Mouse (Mus musculus) forebrain, embryonic 11.5 days (tissue): ENCODE results near the gene Pls1. TPM values are rescaled to one million over a fixed set of nuclear protein-coding genes. Genes with fewer than 3 reads are reported as not detected.

ENCODE experiments used
- ATAC-seq: fragments of 200-750 bp; cut with Nextera tagmentation; replicated peaks from 2 replicates; pipeline ENCODE4 v1.8.0; 2017; ENCODE audit warnings: moderate TSS enrichment; ENCODE audit not compliant: low FRiP score
- DNase-seq: peaks from one replicate; pipeline ENCODE4 v3.0.0-alpha.2; 2017; ENCODE audit warnings: low spot score
- H3K27ac ChIP-seq: fragments of 300-500 bp; sonication (generic); 2 replicates; pipeline ENCODE4 v1.5.1; 2014; ENCODE audit warnings: low read depth, low read length
- H3K27me3 ChIP-seq: fragments of 300-500 bp; sonication (generic); 2 replicates; pipeline ENCODE4 v1.6.1; 2014; ENCODE audit warnings: mild to moderate bottlenecking, low read length, mixed read lengths; ENCODE audit not compliant: control insufficient read depth, insufficient read depth
- H3K36me3 ChIP-seq: fragments of 300-500 bp; sonication (generic); 2 replicates; pipeline ENCODE4 v1.6.1; 2014; ENCODE audit warnings: mild to moderate bottlenecking, low read length, moderate library complexity, mixed read lengths; ENCODE audit not compliant: control insufficient read depth, insufficient read depth
- H3K4me1 ChIP-seq: fragments of 300-500 bp; sonication (generic); replicated peaks from 2 replicates; pipeline ENCODE4 v1.6.1; 2014; ENCODE audit warnings: low read length, mixed read lengths; ENCODE audit not compliant: control insufficient read depth, insufficient read depth
- H3K4me2 ChIP-seq: fragments of 300-500 bp; sonication (generic); 2 replicates; pipeline ENCODE4 v1.6.1; 2014; ENCODE audit warnings: low read depth, mild to moderate bottlenecking, low read length, moderate library complexity, mixed read lengths; ENCODE audit not compliant: severe bottlenecking
- H3K4me3 ChIP-seq: fragments of 300-500 bp; sonication (generic); 2 replicates; pipeline ENCODE4 v1.5.1; 2014; ENCODE audit warnings: low read depth, low read length
- H3K9ac ChIP-seq: fragments of 300-500 bp; sonication (generic); 2 replicates; pipeline ENCODE4 v1.6.1; 2014; ENCODE audit warnings: low read length
- H3K9me3 ChIP-seq: fragments of 300-500 bp; sonication (generic); 2 replicates; pipeline ENCODE4 v1.6.1; 2016; ENCODE audit warnings: low read length, mixed read lengths; ENCODE audit not compliant: control insufficient read depth
- WGBS: fragments of 180-500 bp; shearing (Covaris S2); extraction: QIAGEN DNeasy Blood & Tissue Kit; methylation state at CpG from one replicate; pipeline ENCODE4 v1.1.7; 2014; 5-methylcytosine and 5-hydroxymethylcytosine counted together
- polyA plus RNA-seq: library from polyadenylated mRNA; unstranded; fragments of >200 nt; fragmentation: Nextera tagmentation; extraction: Ambion mirVana; gene quantifications from 2 replicates; pipeline ENCODE4 v1.2.1, GENCODE M21; 2014

The Pls1 gene
- 5.1 and 5.6 TPM in 2 replicates for polyA plus RNA-seq

DNA sequence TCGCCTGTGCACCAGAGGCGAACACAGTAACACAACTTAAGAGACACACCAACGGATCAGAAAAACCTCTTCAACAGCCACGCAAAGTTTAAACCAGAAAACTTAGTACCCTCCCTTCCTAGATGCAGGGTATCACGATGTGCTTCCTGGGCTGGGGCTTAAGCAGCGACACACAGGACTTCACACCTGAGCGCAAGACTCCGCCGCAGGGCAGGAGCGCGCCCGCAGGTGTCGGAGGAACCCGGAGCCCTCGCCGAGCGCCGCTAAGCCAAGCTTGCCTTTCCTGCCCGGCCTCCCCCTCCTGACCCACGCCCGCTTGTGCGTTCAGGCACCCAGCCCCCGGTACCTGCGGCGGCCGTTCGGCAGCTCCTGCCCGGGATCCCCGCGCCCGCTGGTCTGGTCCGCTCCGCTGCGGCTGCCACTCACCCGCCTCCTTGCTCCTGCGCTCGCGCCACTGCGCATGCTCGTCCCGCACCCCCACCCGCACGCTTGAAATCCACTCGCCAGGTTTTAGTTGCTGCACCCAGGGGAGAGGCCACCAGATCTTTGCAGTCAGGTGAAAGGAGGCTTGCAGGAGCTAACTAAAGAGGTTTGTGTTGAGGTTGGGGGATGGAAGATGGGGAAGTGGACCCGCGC is at the start of gene Pls1:
Gene Pls1 (minus strand): TSS at position 487 of the 636 bp plus-strand sequence.
- H3K9me3 ChIP-seq, result no peaks in the 10 kb centered on the region
- H3K27me3 ChIP-seq, result peaks cover 4% of the 10 kb centered on the region
- under 1% methylated on average over 46 of the region's 46 CpGs for WGBS
- ATAC-seq, result peak; percentile 94
- H3K4me2 ChIP-seq, result peak within 1 kb of the TSS; percentile 91
- H3K36me3 ChIP-seq, result no peaks in the 10 kb centered on the region
- H3K4me3 ChIP-seq, result peak within 1 kb of the TSS; percentile 57
- DNase-seq, result peak; percentile 95
- H3K9ac ChIP-seq, result peak within 1 kb of the TSS; percentile 59
- no peak within 1 kb of the TSS for H3K27ac ChIP-seq
- H3K4me1 ChIP-seq, result no peaks in the 10 kb centered on the region

DNA sequence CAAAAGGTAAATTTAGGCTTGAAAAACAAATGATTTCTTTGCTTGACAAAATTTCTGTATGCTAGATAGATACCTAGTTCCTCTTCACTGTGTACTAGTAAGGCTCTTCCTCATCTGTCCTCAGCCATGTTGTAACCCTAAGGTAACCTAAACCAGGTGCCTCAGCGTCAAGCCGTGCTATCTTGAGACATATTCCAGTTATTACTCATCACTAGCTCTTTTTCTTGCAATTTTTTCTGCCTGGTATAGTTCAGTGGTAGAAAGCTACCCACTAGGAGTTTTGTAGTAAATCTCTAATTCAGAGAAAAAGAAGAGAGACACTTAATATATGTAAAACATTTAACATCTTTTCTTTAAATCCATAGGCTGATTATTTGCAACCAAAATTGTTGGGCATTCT is 37.6 kb upstream of the Pls1 start:
- no peak for DNase-seq
- H3K36me3 ChIP-seq, result peaks cover 5% of the 10 kb centered on the region

DNA sequence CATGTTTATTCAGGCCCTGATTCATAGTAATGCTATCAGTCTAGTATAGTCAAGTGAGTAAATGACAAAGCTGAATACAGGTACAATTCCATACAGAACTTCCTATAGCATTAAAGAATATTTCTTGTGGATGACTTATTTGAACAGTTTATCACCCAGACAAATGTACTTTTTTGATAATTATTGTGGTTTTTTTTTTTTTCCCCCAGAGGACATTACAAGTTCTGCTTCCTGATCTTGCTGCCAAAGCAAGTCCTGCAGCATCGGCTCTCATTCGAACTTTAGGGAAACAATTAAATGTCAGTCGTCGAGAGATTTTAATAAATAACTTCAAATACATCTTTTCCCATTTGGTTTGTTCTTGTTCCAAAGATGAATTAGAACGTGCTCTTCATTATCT is 33.1 kb upstream of the Pls1 start:
- ATAC-seq (no peak), DNase-seq (no peak)
- no peaks in the 10 kb centered on the region for H3K9me3 ChIP-seq
- 91% methylated on average over 5 of the region's 5 CpGs for WGBS
- H3K4me3 ChIP-seq, result no peak overlapping the region
- H3K27me3 ChIP-seq, result no peaks in the 10 kb centered on the region
- H3K36me3 ChIP-seq, result no peaks in the 10 kb centered on the region
- H3K4me1 ChIP-seq, result no peaks in the 10 kb centered on the region
- H3K27ac ChIP-seq, result no peak overlapping the region
- no peak overlapping the region for H3K4me2 ChIP-seq
- no peak overlapping the region for H3K9ac ChIP-seq

More for the DNA sequence above, 37.6 kb upstream of the Pls1 start:
- Histone ChIP-seq H3K4me1 (no peaks in the 10 kb centered on the region), H3K9ac (no peak overlapping the region), H3K27me3 (no peaks in the 10 kb centered on the region), H3K4me3 (no peak overlapping the region), H3K4me2 (no peak overlapping the region), H3K27ac (no peak overlapping the region), H3K9me3 (no peaks in the 10 kb centered on the region)
- WGBS, result 89% methylated on average over 2 of the region's 2 CpGs
- no peak for ATAC-seq

DNA sequence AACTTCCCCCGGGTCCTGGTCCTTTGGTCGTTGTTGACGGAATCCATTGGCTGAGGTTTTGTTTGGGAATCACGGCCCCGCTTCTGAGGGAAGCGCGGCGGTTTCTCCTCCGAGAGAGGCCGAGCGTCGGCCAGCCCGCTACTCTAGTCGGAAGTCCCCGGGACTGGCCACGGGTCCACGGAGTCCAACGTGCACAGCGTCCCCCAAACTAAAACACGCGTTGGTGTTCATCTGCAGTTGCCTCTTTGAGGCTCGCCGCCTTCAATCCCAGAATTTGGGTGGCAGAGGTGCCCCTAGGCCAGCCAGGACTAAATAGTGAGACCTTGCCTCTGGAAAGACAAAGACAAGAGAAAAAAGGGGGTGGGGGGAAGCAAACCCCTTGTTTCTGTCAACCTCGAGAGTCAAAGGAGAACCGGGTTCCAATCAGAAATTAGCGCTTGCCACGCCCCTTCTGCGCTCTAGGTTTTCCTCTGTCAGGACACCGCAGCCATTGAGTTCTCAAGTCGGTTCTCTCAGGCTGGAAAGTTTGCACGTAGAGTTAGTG is 13.0 kb upstream of the Pls1 start:
- Histone ChIP-seq H3K9ac (peak overlapping the region; percentile 75), H3K9me3 (no peaks in the 10 kb centered on the region), H3K27ac (peak overlapping the region; percentile 58; the same call in 1 of the 2 replicates), H3K4me3 (peak overlapping the region; percentile 85), H3K27me3 (no peaks in the 10 kb centered on the region), H3K36me3 (no peaks in the 10 kb centered on the region), H3K4me1 (no peaks in the 10 kb centered on the region), H3K4me2 (peak overlapping the region; percentile 86)
- WGBS, result under 1% methylated on average over 31 of the region's 31 CpGs
- ATAC-seq, result peak; percentile 43
- peak; percentile 74 for DNase-seq

DNA sequence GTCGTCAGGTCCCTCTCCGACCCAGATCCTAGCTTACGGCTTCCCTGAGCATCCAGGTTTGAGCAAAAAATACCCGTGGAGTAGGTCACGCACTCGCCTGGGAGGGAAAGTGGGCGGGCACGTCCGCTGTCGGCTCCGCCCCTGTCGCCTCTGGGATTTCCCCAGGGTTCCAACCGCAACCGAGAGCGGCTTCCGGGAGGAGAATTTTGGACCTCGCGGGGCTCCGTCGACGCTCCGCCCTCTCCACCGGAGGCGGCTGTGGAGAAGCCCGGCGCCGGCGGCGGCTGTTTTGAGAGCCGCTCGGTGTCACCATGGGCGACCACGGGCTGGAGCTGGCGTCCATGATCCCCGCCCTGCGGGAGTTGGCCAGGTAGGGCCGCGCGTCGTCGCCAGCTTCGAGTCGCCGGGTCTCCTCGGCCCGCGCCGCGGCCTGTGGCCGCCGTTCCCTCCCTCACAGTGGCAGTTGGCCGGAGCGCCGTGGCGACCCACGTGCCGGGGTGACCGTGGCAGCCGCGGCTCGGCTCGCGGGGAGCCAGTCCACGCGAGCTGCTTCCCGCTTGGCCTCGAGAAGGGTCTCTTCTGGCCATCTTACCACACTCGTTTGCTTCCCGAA is 12.4 kb upstream of the Pls1 start, which contains the start of gene Atr:
Gene Atr (plus strand): TSS at position 184 of the 613 bp plus-strand sequence.
- Histone ChIP-seq H3K9me3 (no peaks in the 10 kb centered on the region), H3K27ac (peak within 1 kb of the TSS; percentile 58; the same call in 1 of the 2 replicates), H3K9ac (peak within 1 kb of the TSS; percentile 75), H3K4me3 (peak within 1 kb of the TSS; percentile 85), H3K4me1 (no peaks in the 10 kb centered on the region), H3K27me3 (no peaks in the 10 kb centered on the region), H3K36me3 (no peaks in the 10 kb centered on the region), H3K4me2 (peak within 1 kb of the TSS; percentile 86)
- ATAC-seq (peak; percentile 93), DNase-seq (peak; percentile 96)
- under 1% methylated on average over 69 of the region's 69 CpGs for WGBS

DNA sequence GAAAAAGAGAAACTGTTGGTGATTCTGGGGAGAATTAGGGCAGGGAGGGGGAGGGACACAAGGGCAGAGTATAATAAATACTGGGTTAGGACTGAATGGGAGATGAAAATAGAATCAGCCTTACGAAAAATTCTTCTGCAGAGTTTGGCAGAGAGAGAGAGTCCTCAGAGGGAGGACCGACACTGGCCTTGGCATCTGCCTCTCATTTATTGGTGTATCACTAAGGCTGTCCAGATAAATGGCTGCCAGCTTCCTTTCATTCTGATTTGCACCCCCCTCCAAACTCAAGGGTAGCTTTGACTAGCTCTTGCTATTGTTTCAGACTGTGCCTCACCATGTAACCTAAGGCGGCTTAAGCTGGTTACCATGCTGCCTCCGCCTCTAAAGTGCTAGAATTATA is 10.9 kb upstream of the Pls1 start:
- no peaks in the 10 kb centered on the region for H3K36me3 ChIP-seq
- H3K9me3 ChIP-seq, result no peaks in the 10 kb centered on the region
- no peak overlapping the region for H3K27ac ChIP-seq
- H3K4me2 ChIP-seq, result no peak overlapping the region
- ATAC-seq, result no peak
- no peak overlapping the region for H3K4me3 ChIP-seq
- no peaks in the 10 kb centered on the region for H3K4me1 ChIP-seq
- DNase-seq, result no peak
- H3K27me3 ChIP-seq, result no peaks in the 10 kb centered on the region
- WGBS, result 91% methylated on average over 4 of the region's 4 CpGs
- no peak overlapping the region for H3K9ac ChIP-seq

DNA sequence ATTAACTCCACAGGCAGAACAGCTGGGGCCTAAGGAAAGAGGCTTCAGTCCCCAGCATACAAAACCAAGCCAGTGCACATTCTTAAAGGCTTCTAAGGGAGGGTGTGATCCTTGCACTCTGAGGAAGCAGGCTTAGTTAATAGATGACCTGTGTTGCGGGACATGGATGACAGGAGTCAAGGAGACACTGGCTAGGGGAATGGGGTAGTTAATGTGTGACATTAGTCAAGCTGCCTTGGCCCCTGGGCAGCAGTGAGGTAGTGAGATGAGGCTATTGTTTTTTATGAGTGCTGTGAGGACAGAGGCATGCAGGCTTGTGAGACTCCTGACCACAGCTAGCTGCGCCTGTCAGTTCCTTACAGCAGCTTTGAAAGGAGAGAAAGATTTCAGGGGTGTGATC is 9.8 kb upstream of the Pls1 start:
- Histone ChIP-seq H3K4me3 (no peak overlapping the region), H3K27me3 (no peaks in the 10 kb centered on the region), H3K9me3 (no peaks in the 10 kb centered on the region), H3K9ac (no peak overlapping the region), H3K4me1 (no peaks in the 10 kb centered on the region), H3K36me3 (no peaks in the 10 kb centered on the region), H3K4me2 (no peak overlapping the region), H3K27ac (no peak overlapping the region)
- no peak for ATAC-seq
- no peak for DNase-seq
- 83% methylated on average over 2 of the region's 2 CpGs for WGBS

DNA sequence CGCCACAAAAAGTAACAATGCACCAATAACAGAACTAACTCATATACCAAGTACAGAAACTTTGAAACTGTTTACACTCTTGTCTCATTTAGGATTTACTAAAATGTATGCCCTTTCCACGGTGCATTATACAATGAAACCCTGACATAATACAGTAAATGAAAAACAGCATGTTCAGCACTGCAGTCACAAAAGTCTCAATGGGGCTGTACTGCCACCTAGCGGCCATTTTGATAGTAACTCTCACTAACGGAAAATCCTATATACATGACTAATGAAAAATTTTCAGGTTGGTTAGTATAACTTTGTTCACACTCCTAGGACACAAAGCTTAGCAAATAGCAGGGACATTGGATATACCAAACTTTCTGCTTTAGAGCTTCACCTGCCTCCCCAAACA is 7.8 kb upstream of the Pls1 start:
- Histone ChIP-seq H3K4me1 (no peaks in the 10 kb centered on the region), H3K9ac (no peak overlapping the region), H3K27me3 (no peaks in the 10 kb centered on the region), H3K4me3 (no peak overlapping the region), H3K4me2 (no peak overlapping the region), H3K9me3 (no peaks in the 10 kb centered on the region), H3K27ac (no peak overlapping the region), H3K36me3 (no peaks in the 10 kb centered on the region)
- WGBS, result 27% methylated on average over 4 of the region's 4 CpGs
- DNase-seq, result peak; percentile 84
- 0 out of 2 replicates have a peak, but pooled peaks have one; percentile 15 for ATAC-seq
